ENCODE assay signal across 17 mouse cellular contexts in genomic region chr19:14567081-14567480, GRCm38 (mm10). TPM values are rescaled to one million over a fixed set of nuclear protein-coding genes. Genes with fewer than 3 reads are reported as not detected.
DNase-seq lines count a peak whose midpoint lies in the region; ATAC-seq and TF ChIP-seq lines count a peak whose summit lies in the region.
"Had no signal": no experiment of that assay in that cellular context is flagged by ENCODE, and none has a peak within 500 bp of the region (broad histone marks: within the 10 kb centered on the region; RNA-seq: fewer than 3 reads in every experiment).

No protein-coding gene starts in this region.

- TF ChIP-seq CTCF in midbrain, postnatal 0 days (IDR thresholded peaks at IDR 0.05), result no peak

- no peak overlapping the region for H3K9ac ChIP-seq in midbrain, postnatal 0 days (replicated peaks; ENCODE audit: low read length, poor library complexity, severe bottlenecking)
- no peak overlapping the region for H3K9ac ChIP-seq in forebrain, embryonic 16.5 days (replicated peaks; ENCODE audit: low read depth, low read length)
- H3K9ac ChIP-seq in neural tube, embryonic 14.5 days (replicated peaks; ENCODE audit: low read depth, low read length), result no peak overlapping the region
- H3K9ac ChIP-seq: embryonic facial prominence, embryonic 12.5 days; liver, embryonic 12.5 days had no signal

- WGBS in midbrain, embryonic 10.5 days, result 40% methylated on average over 3 of the region's 3 CpGs
- 38% methylated on average over 3 of the region's 3 CpGs for WGBS in midbrain, postnatal 0 days
- WGBS in forebrain, embryonic 16.5 days, result 12% methylated on average over 3 of the region's 3 CpGs
- 13% methylated on average over 3 of the region's 3 CpGs for WGBS in neural tube, embryonic 14.5 days
- WGBS in heart, embryonic 10.5 days, result 84% methylated on average over 3 of the region's 3 CpGs

- peak overlapping the region; percentile 64 for H3K27ac ChIP-seq in midbrain, embryonic 10.5 days (replicated peaks)
- no peak overlapping the region for H3K27ac ChIP-seq in midbrain, postnatal 0 days (ENCODE audit: low read depth, low read length)
- no peak overlapping the region for H3K27ac ChIP-seq in forebrain, embryonic 16.5 days (ENCODE audit: low read length)
- no peak overlapping the region for H3K27ac ChIP-seq in neural tube, embryonic 14.5 days (ENCODE audit: low read depth, low read length)
- H3K27ac ChIP-seq in heart, embryonic 10.5 days, result no peak overlapping the region
- H3K27ac ChIP-seq: limb, embryonic 10.5 days; liver, embryonic 12.5 days; stomach, postnatal 0 days had no signal

- no peak for DNase-seq in midbrain, embryonic 10.5 days (ENCODE audit: low spot score)
- no peak for DNase-seq in midbrain, postnatal 0 days (ENCODE audit: low spot score)
- peak; percentile 37 for DNase-seq in mesoderm, embryonic 11.5 days (ENCODE audit: low read depth, low spot score)
- DNase-seq in kidney, postnatal 4 days, result no peak
- no peak for DNase-seq in heart, embryonic 10.5 days (ENCODE audit: low spot score)
- DNase-seq: gastrocnemius, postnatal 25 days; kidney, postnatal 36 days; thymus, postnatal 25 days had no signal

- ATAC-seq in midbrain, postnatal 0 days (ENCODE audit: low FRiP score), result no peak
- peak; percentile 22 for ATAC-seq in forebrain, embryonic 16.5 days
- peak; percentile 66; the same call in 1 of the 2 replicates for ATAC-seq in neural tube, embryonic 14.5 days (ENCODE audit: low read depth)
- no peak for ATAC-seq in megakaryocyte, adult 5-6 weeks (ENCODE audit: poor library complexity, severe bottlenecking)
- ATAC-seq: intestine, postnatal 0 days; liver, embryonic 12.5 days had no signal

- H3K9me3 ChIP-seq in midbrain, embryonic 10.5 days (replicated peaks), result no peaks in the 10 kb centered on the region
- no peaks in the 10 kb centered on the region for H3K9me3 ChIP-seq in midbrain, postnatal 0 days (ENCODE audit: low read length)
- H3K9me3 ChIP-seq in forebrain, embryonic 16.5 days (ENCODE audit: control insufficient read depth, low read length), result no peaks in the 10 kb centered on the region
- H3K9me3 ChIP-seq in neural tube, embryonic 14.5 days (ENCODE audit: control insufficient read depth, low read length), result no peaks in the 10 kb centered on the region
- H3K9me3 ChIP-seq in heart, embryonic 10.5 days, result no peaks in the 10 kb centered on the region
- H3K9me3 ChIP-seq: embryonic facial prominence, embryonic 12.5 days; limb, embryonic 10.5 days; liver, embryonic 12.5 days had no signal

- 0 out of 2 replicates have a peak, but pooled peaks cover 13% of the 10 kb centered on the region for H3K36me3 ChIP-seq in midbrain, embryonic 10.5 days
- no peaks in the 10 kb centered on the region for H3K36me3 ChIP-seq in midbrain, postnatal 0 days (ENCODE audit: insufficient read depth, low read length)
- no peaks in the 10 kb centered on the region for H3K36me3 ChIP-seq in forebrain, embryonic 16.5 days (ENCODE audit: control insufficient read depth, insufficient read depth)
- H3K36me3 ChIP-seq in neural tube, embryonic 14.5 days (ENCODE audit: control insufficient read depth, insufficient read depth, low read length), result no peaks in the 10 kb centered on the region
- no peaks in the 10 kb centered on the region for H3K36me3 ChIP-seq in heart, embryonic 10.5 days
- H3K36me3 ChIP-seq: embryonic facial prominence, embryonic 12.5 days; limb, embryonic 10.5 days; liver, embryonic 12.5 days had no signal

- H3K27me3 ChIP-seq in midbrain, embryonic 10.5 days (ENCODE audit: low read depth, poor library complexity, severe bottlenecking), result no peaks in the 10 kb centered on the region; the same call in 1 of the 2 replicates
- no peaks in the 10 kb centered on the region for H3K27me3 ChIP-seq in midbrain, postnatal 0 days (ENCODE audit: insufficient read depth, low read length)
- 0 out of 2 replicates have a peak, but pooled peaks cover 2% of the 10 kb centered on the region for H3K27me3 ChIP-seq in forebrain, embryonic 16.5 days (replicated peaks; ENCODE audit: control insufficient read depth, insufficient read depth, low read length)
- H3K27me3 ChIP-seq in neural tube, embryonic 14.5 days (ENCODE audit: control insufficient read depth, insufficient read depth, low read length), result no peaks in the 10 kb centered on the region
- H3K27me3 ChIP-seq in heart, embryonic 10.5 days (ENCODE audit: insufficient read depth, poor library complexity, severe bottlenecking), result no peaks in the 10 kb centered on the region
- H3K27me3 ChIP-seq: embryonic facial prominence, embryonic 12.5 days; liver, embryonic 12.5 days had no signal

- no peak overlapping the region for H3K4me2 ChIP-seq in midbrain, postnatal 0 days (ENCODE audit: low read depth, low read length, poor library complexity, severe bottlenecking)
- no peak overlapping the region for H3K4me2 ChIP-seq in forebrain, embryonic 16.5 days (ENCODE audit: low read length)
- no peak overlapping the region for H3K4me2 ChIP-seq in neural tube, embryonic 14.5 days (ENCODE audit: low read depth, low read length)
- H3K4me2 ChIP-seq: embryonic facial prominence, embryonic 12.5 days; heart, embryonic 11.5 days; liver, embryonic 12.5 days had no signal

- peaks cover 72% of the 10 kb centered on the region for H3K4me1 ChIP-seq in midbrain, embryonic 10.5 days
- no peaks in the 10 kb centered on the region for H3K4me1 ChIP-seq in midbrain, postnatal 0 days (ENCODE audit: insufficient read depth, low read length)
- H3K4me1 ChIP-seq in forebrain, embryonic 16.5 days (replicated peaks; ENCODE audit: control insufficient read depth, insufficient read depth, low read length), result peaks cover 9% of the 10 kb centered on the region; the same call in 1 of the 2 replicates
- H3K4me1 ChIP-seq in neural tube, embryonic 14.5 days (ENCODE audit: control insufficient read depth, insufficient read depth, low read length), result peaks cover 18% of the 10 kb centered on the region
- peaks cover 3% of the 10 kb centered on the region; the same call in 1 of the 2 replicates for H3K4me1 ChIP-seq in heart, embryonic 10.5 days
- H3K4me1 ChIP-seq: liver, embryonic 12.5 days had no signal

- H3K4me3 ChIP-seq in midbrain, embryonic 10.5 days, result 0 out of 2 replicates have a peak overlapping the region, but pooled peaks have one; percentile 16
- H3K4me3 ChIP-seq in midbrain, postnatal 0 days (ENCODE audit: low read depth, low read length), result no peak overlapping the region
- no peak overlapping the region for H3K4me3 ChIP-seq in forebrain, embryonic 16.5 days (replicated peaks; ENCODE audit: low read length)
- no peak overlapping the region for H3K4me3 ChIP-seq in neural tube, embryonic 14.5 days (ENCODE audit: low read depth, low read length)
- H3K4me3 ChIP-seq in heart, embryonic 10.5 days, result no peak overlapping the region
- H3K4me3 ChIP-seq: embryonic facial prominence, embryonic 12.5 days; limb, embryonic 10.5 days; liver, embryonic 12.5 days had no signal

RNA-seq across cellular contexts. Expression of gene Tle4, which starts 30.8 kb away (rescaled TPM):
- polyA plus RNA-seq in midbrain, embryonic 10.5 days (2016; fragmentation: Nextera tagmentation; extraction: Ambion mirVana), result 19.0 and 23.6 TPM in 2 replicates
- total RNA-seq in midbrain, postnatal 0 days (2014; rRNA removed), result 54.6 and 69.8 TPM in 2 replicates
- polyA plus RNA-seq in midbrain, postnatal 0 days (2015; fragmentation: Nextera tagmentation; extraction: Ambion mirVana), result 20.4 and 21.4 TPM in 2 replicates
- 39.8 and 40.9 TPM in 2 replicates for polyA plus RNA-seq in forebrain, embryonic 16.5 days (2015; fragmentation: Nextera tagmentation; extraction: Ambion mirVana)
- polyA plus RNA-seq in neural tube, embryonic 14.5 days (2014; fragmentation: Nextera tagmentation; extraction: Ambion mirVana), result 27.0 and 28.4 TPM in 2 replicates
- 32.3 and 38.4 TPM in 2 replicates for total RNA-seq in megakaryocyte, adult 5-6 weeks (2015)
- 18.6 and 22.3 TPM in 2 replicates for total RNA-seq in megakaryocyte, adult 5-6 weeks (2017)
- 7.6 and 10.6 TPM in 2 replicates for polyA plus RNA-seq in heart, embryonic 10.5 days (2016; fragmentation: Nextera tagmentation; extraction: Ambion mirVana)

Comparison
In these comparisons a context has a peak if more than half of its experiments do, and no peak if none do; other contexts are left out.
1. ATAC-seq: peak in forebrain, embryonic 16.5 days (single experiment) and neural tube, embryonic 14.5 days (single experiment); none in midbrain, postnatal 0 days (single experiment) and megakaryocyte, adult 5-6 weeks (single experiment).